Mouse (Mus musculus): ENCODE data around the gene Srsf3.
A peak's percentile ranks its signal among the peaks of the same experiment; 100 is the strongest.

DNA sequence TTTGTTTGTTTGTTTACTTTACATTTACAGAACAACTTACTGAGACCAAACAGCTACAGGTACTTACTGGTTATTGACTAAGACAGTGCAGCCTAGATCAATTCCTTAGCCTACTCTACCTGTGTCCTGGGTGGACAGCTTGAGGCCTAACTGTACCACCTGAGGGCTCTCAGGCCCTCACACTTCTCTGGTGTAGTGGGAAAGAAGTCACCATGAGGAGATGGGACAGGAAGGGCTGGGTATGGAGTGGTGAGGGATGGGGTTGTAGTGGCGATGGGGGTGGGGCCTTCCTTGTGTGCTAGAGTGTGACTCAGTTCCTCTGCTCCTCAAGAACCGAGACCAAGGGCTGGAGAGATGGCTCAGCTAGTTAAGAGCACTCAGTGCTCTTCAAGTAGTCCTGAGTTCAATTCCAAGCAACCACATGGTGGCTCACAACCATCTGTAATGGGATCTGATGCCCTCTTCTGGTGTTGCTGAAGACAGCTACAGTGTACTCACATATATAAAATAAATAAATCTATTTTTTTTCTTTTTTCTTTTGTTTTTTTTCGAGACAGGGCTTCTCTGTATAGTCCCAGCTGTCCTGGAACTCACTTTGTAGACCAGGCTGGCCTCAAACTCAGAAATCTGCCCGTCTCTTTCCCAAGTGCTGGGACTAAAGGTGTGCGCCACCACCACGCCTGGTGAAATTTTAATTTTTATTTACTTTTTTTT, 1.9 kb upstream of the Srsf3 start:
- TF ChIP-seq EP300 (IDR thresholded peaks at IDR 0.05; ENCODE audit: low read depth) (no peak), CTCF (IDR thresholded peaks at IDR 0.05; ENCODE audit: low read depth) (peak; percentile 35; the same call in 1 of the 2 replicates)

Measured in liver, embryonic 14.5 days (tissue).